ENCODE assay signal across 8 mouse cellular contexts in the genomic region with DNA sequence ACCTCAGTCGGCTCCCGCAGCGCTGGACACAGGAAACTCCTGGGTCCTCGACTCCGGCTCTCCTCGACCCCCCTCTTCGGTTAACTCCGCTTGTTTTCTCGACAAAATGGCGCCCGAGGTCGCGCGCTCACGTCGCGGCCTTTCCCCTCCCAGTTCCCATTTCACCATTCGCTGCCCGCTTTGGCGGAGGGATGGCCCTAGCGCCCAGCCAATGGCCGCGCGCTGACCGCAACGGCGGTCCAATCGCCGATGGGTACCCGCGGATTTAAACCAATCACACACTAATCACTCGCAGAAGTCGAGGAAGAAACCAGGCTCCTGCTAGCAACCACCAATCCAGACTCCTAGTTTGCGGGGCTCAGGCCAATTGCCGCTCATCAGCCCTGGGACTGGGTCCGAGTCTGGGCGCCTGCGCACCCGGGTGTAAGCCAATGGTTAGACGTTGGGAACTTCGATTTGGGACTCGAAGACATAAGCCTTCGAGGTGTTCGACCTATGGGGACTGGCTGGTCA. TPM values are rescaled to one million over a fixed set of nuclear protein-coding genes. Genes with fewer than 3 reads are reported as not detected.
DNase-seq lines count a peak whose midpoint lies in the region; ATAC-seq lines count a peak whose summit lies in the region.

A gene (minus strand): TSS at position 134 of the 513 bp plus-strand sequence.

- no peaks in the 10 kb centered on the region for H3K27me3 ChIP-seq in lung, embryonic 16.5 days (ENCODE audit: control insufficient read depth, insufficient read depth, low read depth, low read length)

- H3K4me3 ChIP-seq in lung, embryonic 16.5 days (ENCODE audit: low read length): peak within 1 kb of the TSS; percentile 94

- peak; percentile 99 for DNase-seq in MEL-GATA-1-ER (ENCODE audit: extremely low read depth, low read depth)
- DNase-seq in cerebellum, adult 8-10 months: peak; percentile 96
- DNase-seq in forelimb bud, embryonic 11.5 days (ENCODE audit: low read depth, low spot score): peak; percentile 99
- peak; percentile 97 for DNase-seq in layer of hippocampus, adult 9-10 months (ENCODE audit: low spot score)
- DNase-seq in ovary, postnatal 10 days (ENCODE audit: low spot score): peak; percentile 96
- DNase-seq in thymus, postnatal 10 days (ENCODE audit: low spot score in 2 of 2): peak; percentile 91 to 96

- peak within 1 kb of the TSS; percentile 96 for H3K27ac ChIP-seq in lung, embryonic 16.5 days (ENCODE audit: low read length)

- peak within 1 kb of the TSS; percentile 97 for H3K9ac ChIP-seq in lung, embryonic 16.5 days (ENCODE audit: low read length)

- peak within 1 kb of the TSS; percentile 84 for H3K4me2 ChIP-seq in lung, embryonic 16.5 days (ENCODE audit: low read depth, low read length)

- H3K36me3 ChIP-seq in lung, embryonic 16.5 days (ENCODE audit: control insufficient read depth, insufficient read depth, low read length): no peaks in the 10 kb centered on the region

- H3K9me3 ChIP-seq in lung, embryonic 16.5 days (ENCODE audit: control insufficient read depth, low read length): no peaks in the 10 kb centered on the region

- ATAC-seq in hematopoietic stem cell, adult 5-6 weeks (replicated peaks in 1 of 2; ENCODE audit: insufficient read depth in 1 of 2, low FRiP score in 2 of 2, low TSS enrichment in 1 of 2, low read depth in 1 of 2, poor library complexity in 2 of 2, severe bottlenecking in 2 of 2): peak; percentile 87 to 92
- ATAC-seq in lung, embryonic 16.5 days (ENCODE audit: low read depth): peak; percentile 95

- H3K4me1 ChIP-seq in lung, embryonic 16.5 days (replicated peaks; ENCODE audit: control insufficient read depth, insufficient read depth, low read length): peaks cover 22% of the 10 kb centered on the region

- WGBS in lung, embryonic 16.5 days: under 1% methylated on average over 44 of the region's 44 CpGs

RNA-seq across cellular contexts. Expression of the gene that starts here (rescaled TPM):
- 141 and 174 TPM in 2 replicates for total RNA-seq in hematopoietic stem cell, adult 5-6 weeks (2017)
- polyA plus RNA-seq in lung, embryonic 16.5 days (2015; fragmentation: Nextera tagmentation; extraction: Ambion mirVana): 65.9 and 74.6 TPM in 2 replicates

Comparison
In these comparisons a context has a peak if more than half of its experiments do, and no peak if none do; other contexts are left out.
1. Peak in every context shown above with its lines: DNase-seq, ATAC-seq, H3K4me3 ChIP-seq and H3K27ac ChIP-seq.